Mouse (Mus musculus) embryonic facial prominence, embryonic 13.5 days (tissue): ENCODE data around the gene Sult4a1. TPM values are rescaled to one million over a fixed set of nuclear protein-coding genes. Genes with fewer than 3 reads are reported as not detected.

Source experiments
- ATAC-seq: fragments of 200-750 bp; cut with Nextera tagmentation; 2 replicates; pipeline ENCODE4 v1.8.0; 2017; ENCODE audit warnings: low read depth; ENCODE audit not compliant: insufficient number of reproducible peaks, insufficient read depth, low FRiP score, low TSS enrichment
- H3K27ac ChIP-seq: fragments of 300-500 bp; sonication (generic); 2 replicates; pipeline ENCODE4 v1.5.1; 2015; ENCODE audit warnings: moderate library complexity, mild to moderate bottlenecking, inconsistent platforms
- H3K27me3 ChIP-seq: fragments of 300-500 bp; sonication (generic); 2 replicates; pipeline ENCODE4 v1.6.1; 2015; ENCODE audit warnings: mild to moderate bottlenecking, inconsistent platforms
- H3K36me3 ChIP-seq: fragments of 300-500 bp; sonication (generic); 2 replicates; pipeline ENCODE4 v1.6.1; 2015; ENCODE audit warnings: mild to moderate bottlenecking, inconsistent platforms
- H3K4me1 ChIP-seq: fragments of 300-500 bp; sonication (generic); 2 replicates; pipeline ENCODE4 v1.6.1; 2015; ENCODE audit warnings: inconsistent platforms
- H3K4me2 ChIP-seq: fragments of 300-500 bp; sonication (generic); 2 replicates; pipeline ENCODE4 v1.6.1; 2015; ENCODE audit warnings: moderate library complexity, mild to moderate bottlenecking, inconsistent platforms
- H3K4me3 ChIP-seq: fragments of 300-500 bp; sonication (generic); 2 replicates; pipeline ENCODE4 v1.5.1; 2015; ENCODE audit warnings: mild to moderate bottlenecking, inconsistent platforms
- H3K9ac ChIP-seq: fragments of 300-500 bp; sonication (generic); 2 replicates; pipeline ENCODE4 v1.6.1; 2015; ENCODE audit warnings: mild to moderate bottlenecking, inconsistent platforms
- H3K9me3 ChIP-seq: fragments of 300-500 bp; sonication (generic); 2 replicates; pipeline ENCODE4 v1.6.1; 2016; ENCODE audit warnings: inconsistent platforms
- WGBS: fragments of 180-500 bp; shearing (Covaris S2); methylation state at CpG from one replicate; pipeline ENCODE4 v1.1.7; 2015; ENCODE audit warnings: mixed read lengths; 5-methylcytosine and 5-hydroxymethylcytosine counted together
- polyA plus RNA-seq: library from polyadenylated mRNA; unstranded; fragments of >200 nt; fragmentation: Nextera tagmentation; extraction: Ambion mirVana; gene quantifications from 2 replicates; pipeline ENCODE4 v1.2.1, GENCODE M21; 2015

Gene Sult4a1
- 5.1 and 6.5 TPM in 2 replicates for polyA plus RNA-seq

DNA sequence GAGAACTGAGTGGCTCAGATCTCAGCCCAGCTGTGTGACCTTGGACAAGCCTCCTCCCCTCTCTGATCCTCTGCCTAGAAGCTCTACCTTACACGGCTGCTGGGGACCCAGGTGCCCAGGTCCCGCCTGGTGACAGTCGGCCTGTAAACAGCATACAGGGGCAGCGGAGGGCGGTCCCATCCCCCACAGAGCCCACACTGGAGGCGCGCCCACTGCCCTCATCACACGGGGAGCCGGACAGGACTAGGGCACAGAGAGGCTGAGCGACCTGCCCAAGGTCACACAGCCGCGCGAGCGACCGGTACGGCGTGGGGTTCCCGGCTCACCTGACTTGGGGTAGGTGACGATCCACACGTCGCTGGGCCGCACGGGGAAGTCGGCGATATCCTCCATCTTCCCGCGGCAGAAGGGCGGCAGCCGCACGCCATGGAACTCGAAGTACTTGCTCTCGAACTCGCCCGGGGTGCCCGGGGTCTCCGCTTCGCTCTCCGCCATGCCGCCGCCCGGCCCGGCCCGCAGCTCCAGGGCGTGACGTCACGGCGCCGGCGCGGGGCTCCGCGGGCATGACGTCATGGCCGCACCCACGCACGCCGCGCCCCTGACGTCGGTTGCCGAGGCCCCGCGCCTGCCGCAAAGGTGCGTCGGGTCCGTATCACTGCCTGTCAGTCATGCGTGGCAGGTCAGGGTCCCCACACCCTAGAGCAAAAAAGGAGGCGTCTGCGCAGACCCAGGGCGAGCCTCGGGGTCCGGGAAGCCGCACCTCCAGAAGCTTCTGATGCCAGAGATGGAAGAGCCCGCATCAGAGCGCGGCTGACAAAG is at the start of gene Sult4a1:
Gene Sult4a1 (minus strand): TSS at position 650 of the 819 bp plus-strand sequence.
- no peak within 1 kb of the TSS for H3K27ac ChIP-seq
- no peaks in the 10 kb centered on the region for H3K36me3 ChIP-seq
- WGBS, result 1% methylated on average over 77 of the region's 77 CpGs
- peaks cover 10% of the 10 kb centered on the region for H3K4me1 ChIP-seq
- peaks cover 62% of the 10 kb centered on the region for H3K27me3 ChIP-seq
- no peaks in the 10 kb centered on the region for H3K9me3 ChIP-seq
- peak within 1 kb of the TSS; percentile 96 for H3K4me2 ChIP-seq
- no peak for ATAC-seq
- H3K9ac ChIP-seq, result peak within 1 kb of the TSS; percentile 66
- peak within 1 kb of the TSS; percentile 58 for H3K4me3 ChIP-seq

DNA sequence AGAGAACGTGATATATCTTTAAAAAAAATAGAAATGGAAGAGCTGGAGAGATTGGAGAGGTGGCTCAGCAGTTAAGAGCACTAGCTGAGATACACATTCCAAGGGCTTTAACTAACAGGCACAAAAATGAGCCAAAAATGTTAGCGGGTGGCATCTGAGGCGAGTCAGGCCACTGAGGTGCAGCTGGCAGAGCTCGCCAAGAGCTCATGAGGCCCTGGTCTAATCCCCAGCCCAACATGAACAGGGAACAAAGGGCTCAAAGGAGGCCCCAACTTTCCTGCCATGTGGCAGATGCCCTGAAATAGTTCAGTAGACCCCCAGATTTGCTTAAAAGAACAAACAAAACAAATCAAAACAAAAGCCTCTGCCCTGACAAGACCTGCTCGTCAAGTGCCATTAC is 35.4 kb upstream of the Sult4a1 start:
- H3K4me1 ChIP-seq, result no peaks in the 10 kb centered on the region
- H3K27ac ChIP-seq, result no peak overlapping the region
- H3K9me3 ChIP-seq, result no peaks in the 10 kb centered on the region
- WGBS, result 60% methylated on average over 5 of the region's 5 CpGs
- H3K27me3 ChIP-seq, result no peaks in the 10 kb centered on the region
- H3K9ac ChIP-seq, result no peak overlapping the region
- no peaks in the 10 kb centered on the region for H3K36me3 ChIP-seq
- H3K4me3 ChIP-seq, result no peak overlapping the region
- H3K4me2 ChIP-seq, result no peak overlapping the region
- ATAC-seq, result no peak

- Histone ChIP-seq H3K36me3 (no peaks in the 10 kb centered on the region), H3K9me3 (no peaks in the 10 kb centered on the region; the same call in 1 of the 2 replicates), H3K27me3 (no peaks in the 10 kb centered on the region), H3K9ac (no peak overlapping the region), H3K4me3 (no peak overlapping the region), H3K4me2 (no peak overlapping the region), H3K4me1 (no peaks in the 10 kb centered on the region), H3K27ac (no peak overlapping the region)
- no peak for ATAC-seq
- 46% methylated on average over 3 of the region's 3 CpGs for WGBS
Measured at GRCm38 (mm10) chr15:84140109-84140508, 34.6 kb upstream of the Sult4a1 start.

GRCm38 (mm10) chr15:84139592-84140005 is 34.0 kb upstream of the Sult4a1 start:
- 72% methylated on average over 5 of the region's 5 CpGs for WGBS
- H3K4me3 ChIP-seq, result no peak overlapping the region
- H3K9me3 ChIP-seq, result no peaks in the 10 kb centered on the region; the same call in 1 of the 2 replicates
- no peak for ATAC-seq
- no peak overlapping the region for H3K27ac ChIP-seq
- no peak overlapping the region for H3K9ac ChIP-seq
- no peaks in the 10 kb centered on the region for H3K36me3 ChIP-seq
- H3K4me1 ChIP-seq, result no peaks in the 10 kb centered on the region
- no peak overlapping the region for H3K4me2 ChIP-seq
- no peaks in the 10 kb centered on the region for H3K27me3 ChIP-seq

DNA sequence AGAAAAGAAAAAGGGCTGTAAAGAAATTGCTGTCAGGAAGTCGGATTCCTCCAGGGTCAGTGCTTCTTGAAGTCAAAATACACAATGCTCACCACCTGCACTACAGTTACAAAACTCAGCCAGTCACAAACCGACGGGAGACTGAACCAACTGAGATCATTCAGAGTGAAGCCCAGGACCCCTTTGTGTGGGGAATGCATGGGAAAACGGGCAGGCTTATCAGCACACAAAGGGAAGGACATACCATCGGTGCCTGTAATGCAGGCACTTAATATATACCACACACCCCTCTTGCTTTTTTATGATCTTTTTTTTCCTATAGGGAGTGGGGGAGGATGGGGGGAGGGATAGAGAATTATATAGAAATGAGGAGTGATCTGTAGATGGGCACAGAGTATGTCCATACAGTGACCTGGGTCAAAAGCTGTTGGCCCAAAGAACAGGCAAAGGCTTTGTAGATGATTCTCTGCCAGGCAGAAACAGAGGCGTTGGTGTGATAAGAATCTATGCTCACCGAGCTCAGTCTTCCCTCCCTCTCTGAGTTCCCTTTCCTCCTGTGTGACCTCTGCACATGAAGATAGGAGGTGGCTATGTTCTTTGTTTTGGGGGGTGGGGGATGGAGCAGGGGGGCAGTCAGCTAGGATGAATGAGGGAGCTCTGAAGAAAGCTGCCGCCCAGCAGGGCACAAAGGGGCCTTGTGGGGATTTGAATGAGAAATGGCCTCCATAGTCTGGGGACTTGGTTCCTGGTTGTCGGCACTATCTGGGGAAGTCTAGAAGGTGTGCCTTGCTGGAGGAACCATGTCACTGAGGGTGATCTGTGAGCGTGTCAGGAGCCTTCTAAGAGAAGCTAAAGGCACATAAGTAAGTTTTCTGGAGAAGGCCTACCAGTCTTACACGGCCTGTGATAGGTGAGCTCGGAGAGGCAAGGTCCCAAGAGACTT is 31.2 kb upstream of the Sult4a1 start:
- Histone ChIP-seq H3K4me2 (no peak overlapping the region), H3K4me3 (no peak overlapping the region), H3K27ac (no peak overlapping the region), H3K9me3 (no peaks in the 10 kb centered on the region; the same call in 1 of the 2 replicates), H3K36me3 (no peaks in the 10 kb centered on the region), H3K4me1 (no peaks in the 10 kb centered on the region), H3K9ac (no peak overlapping the region), H3K27me3 (no peaks in the 10 kb centered on the region)
- WGBS, result 25% methylated on average over 12 of the region's 12 CpGs
- ATAC-seq, result no peak

- H3K4me2 ChIP-seq, result no peak overlapping the region
- no peak overlapping the region for H3K27ac ChIP-seq
- no peaks in the 10 kb centered on the region for H3K4me1 ChIP-seq
- H3K9ac ChIP-seq, result no peak overlapping the region
- no peaks in the 10 kb centered on the region for H3K36me3 ChIP-seq
- H3K9me3 ChIP-seq, result no peaks in the 10 kb centered on the region; the same call in 1 of the 2 replicates
- ATAC-seq, result no peak
- H3K4me3 ChIP-seq, result no peak overlapping the region
- H3K27me3 ChIP-seq, result no peaks in the 10 kb centered on the region
- WGBS, result 84% methylated on average over 5 of the region's 5 CpGs
Measured at GRCm38 (mm10) chr15:84135472-84135871, 29.9 kb upstream of the Sult4a1 start.

- H3K27me3 ChIP-seq, result no peaks in the 10 kb centered on the region
- H3K4me2 ChIP-seq, result no peak overlapping the region
- no peaks in the 10 kb centered on the region for H3K4me1 ChIP-seq
- H3K36me3 ChIP-seq, result no peaks in the 10 kb centered on the region
- no peak overlapping the region for H3K9ac ChIP-seq
- ATAC-seq, result no peak
- H3K27ac ChIP-seq, result no peak overlapping the region
- no peaks in the 10 kb centered on the region; the same call in 1 of the 2 replicates for H3K9me3 ChIP-seq
- H3K4me3 ChIP-seq, result no peak overlapping the region
- 67% methylated on average over 4 of the region's 4 CpGs for WGBS
Measured at GRCm38 (mm10) chr15:84133440-84133839, 27.9 kb upstream of the Sult4a1 start.

- H3K9ac ChIP-seq, result no peak overlapping the region
- no peaks in the 10 kb centered on the region; the same call in 1 of the 2 replicates for H3K9me3 ChIP-seq
- H3K27me3 ChIP-seq, result no peaks in the 10 kb centered on the region
- H3K27ac ChIP-seq, result no peak overlapping the region
- no peak overlapping the region for H3K4me3 ChIP-seq
- no peak for ATAC-seq
- no peaks in the 10 kb centered on the region for H3K4me1 ChIP-seq
- 94% methylated on average over 7 of the region's 7 CpGs for WGBS
- no peaks in the 10 kb centered on the region for H3K36me3 ChIP-seq
- H3K4me2 ChIP-seq, result no peak overlapping the region
Measured at GRCm38 (mm10) chr15:84131971-84132370, 26.4 kb upstream of the Sult4a1 start.

- WGBS, result 65% methylated on average over 16 of the region's 16 CpGs
- H3K36me3 ChIP-seq, result no peaks in the 10 kb centered on the region
- H3K4me3 ChIP-seq, result no peak overlapping the region
- H3K4me2 ChIP-seq, result no peak overlapping the region
- ATAC-seq, result no peak
- H3K4me1 ChIP-seq, result no peaks in the 10 kb centered on the region
- no peak overlapping the region for H3K9ac ChIP-seq
- no peak overlapping the region for H3K27ac ChIP-seq
- H3K27me3 ChIP-seq, result no peaks in the 10 kb centered on the region
- H3K9me3 ChIP-seq, result no peaks in the 10 kb centered on the region; the same call in 1 of the 2 replicates
Measured at GRCm38 (mm10) chr15:84131096-84131786, 25.7 kb upstream of the Sult4a1 start.

DNA sequence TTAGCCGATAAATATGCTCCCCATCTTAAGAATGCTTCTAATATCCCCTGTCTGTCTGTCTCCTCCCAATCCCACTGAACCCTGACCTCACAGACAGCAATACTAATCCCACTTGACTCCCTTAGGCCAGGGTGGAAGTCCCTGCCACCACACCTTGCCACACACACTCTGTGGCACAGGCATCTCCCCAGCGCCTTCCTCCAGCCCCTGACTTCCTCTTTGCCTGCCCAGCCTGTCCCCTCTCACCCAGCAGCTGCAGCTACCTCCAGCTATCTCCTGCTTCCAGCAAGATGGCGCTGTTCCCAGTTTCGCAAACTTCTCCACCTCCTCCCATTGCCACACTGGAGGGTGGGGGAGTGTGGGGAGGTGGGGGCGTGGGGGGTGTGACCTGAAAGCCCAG is 21.3 kb upstream of the Sult4a1 start:
- H3K4me2 ChIP-seq, result no peak overlapping the region
- no peak overlapping the region for H3K4me3 ChIP-seq
- no peaks in the 10 kb centered on the region for H3K9me3 ChIP-seq
- no peak overlapping the region for H3K27ac ChIP-seq
- H3K27me3 ChIP-seq, result no peaks in the 10 kb centered on the region
- H3K9ac ChIP-seq, result no peak overlapping the region
- ATAC-seq, result no peak
- H3K36me3 ChIP-seq, result no peaks in the 10 kb centered on the region
- H3K4me1 ChIP-seq, result no peaks in the 10 kb centered on the region
- WGBS, result 28% methylated on average over 5 of the region's 5 CpGs

DNA sequence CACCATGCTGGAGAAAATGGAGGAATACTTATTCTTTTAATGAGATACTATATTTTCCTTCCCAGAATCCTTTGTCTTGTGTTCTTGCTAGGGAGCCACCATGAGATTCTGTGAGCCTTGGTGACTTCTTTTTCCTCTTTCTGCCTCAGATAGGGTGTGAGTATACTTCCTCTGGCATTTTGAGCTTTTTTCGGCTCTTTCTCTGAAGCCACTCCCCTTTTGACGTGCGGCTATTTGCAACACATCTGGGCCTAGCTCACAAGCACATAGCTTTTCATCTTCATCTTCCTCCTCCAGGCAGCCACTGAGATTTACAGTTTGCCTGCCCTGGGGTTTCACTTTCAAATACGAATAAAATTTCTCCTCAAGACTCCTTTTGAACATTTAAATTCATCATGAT is 20.9 kb upstream of the Sult4a1 start:
- no peak overlapping the region for H3K4me3 ChIP-seq
- H3K4me1 ChIP-seq, result no peaks in the 10 kb centered on the region
- no peak for ATAC-seq
- H3K9me3 ChIP-seq, result no peaks in the 10 kb centered on the region
- H3K4me2 ChIP-seq, result no peak overlapping the region
- H3K36me3 ChIP-seq, result no peaks in the 10 kb centered on the region
- H3K27me3 ChIP-seq, result no peaks in the 10 kb centered on the region
- H3K9ac ChIP-seq, result no peak overlapping the region
- 67% methylated on average over 4 of the region's 4 CpGs for WGBS
- H3K27ac ChIP-seq, result no peak overlapping the region
